Mouse (Mus musculus) thymus, postnatal 14 days (tissue): ENCODE measurements around the gene Olfr169.
"Not testable (repeated sequence)": the region's sequence is repeated elsewhere in the genome, so short reads cannot be mapped to it uniquely, and the experiment has no call there.

Experiments
- DNase-seq: peaks from one replicate; pipeline ENCODE4 v3.0.0; 2021

Olfr169 gene

GRCm38 (mm10) chr16:19571709-19572108, at the start of gene Olfr169:
Olfr169 (minus strand) TSS chr16:19571809.
- not testable (repeated sequence) for DNase-seq

- DNase-seq: not testable (repeated sequence)
Observed at GRCm38 (mm10) chr16:19611782-19612181, 40.2 kb upstream of the Olfr169 start, which contains the start of gene Olfr170. Olfr170 (minus strand) TSS chr16:19611882.

GRCm38 (mm10) chr16:19603166-19603565, 31.6 kb upstream of the Olfr169 start:
- DNase-seq: no peak

GRCm38 (mm10) chr16:19553429-19553828, 18.2 kb downstream of the Olfr169 start:
- DNase-seq: not testable (repeated sequence)

- DNase-seq: not testable (repeated sequence)
Observed at GRCm38 (mm10) chr16:19552246-19552645, 19.4 kb downstream of the Olfr169 start.

GRCm38 (mm10) chr16:19535455-19535854, 36.2 kb downstream of the Olfr169 start, which contains the start of gene Olfr168:
Olfr168 (minus strand) TSS chr16:19535555.
- DNase-seq: no peak

GRCm38 (mm10) chr16:19522166-19522565, 49.4 kb downstream of the Olfr169 start, which contains the start of gene Olfr167:
Olfr167 (minus strand) TSS chr16:19522266.
- DNase-seq: no peak
